Mouse (Mus musculus): Measurements from ENCODE around the gene Grwd1. TPM values are rescaled to one million over a fixed set of nuclear protein-coding genes. Genes with fewer than 3 reads are reported as not detected.

The Grwd1 gene
- total RNA-seq, 2 experiments from 2014 or later: 27.5 to 29.2 TPM

DNA sequence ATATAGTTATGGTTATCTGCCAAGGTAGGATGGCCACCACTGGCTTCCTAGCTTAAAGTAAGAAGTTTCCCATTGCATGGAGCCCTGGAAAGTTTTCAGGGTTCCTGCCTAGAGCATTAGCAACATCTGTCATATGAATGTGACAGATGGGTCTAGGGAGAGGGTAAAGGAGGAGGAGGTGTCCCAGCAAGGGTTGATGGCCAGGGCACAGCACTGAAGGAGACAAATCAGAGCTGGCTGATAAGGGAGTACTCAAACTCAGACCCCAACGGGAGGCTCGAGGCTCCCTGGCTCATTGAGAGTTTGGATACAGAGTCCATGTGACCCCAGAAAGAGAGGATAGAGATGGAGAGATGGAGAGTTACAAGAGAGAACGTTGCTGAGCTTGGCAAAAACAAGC is 19.9 kb upstream of the Grwd1 start:
- intact Hi-C loops (cut with DNase I): no loop called here
- DNase-seq (ENCODE audit: extremely low spot score in 1 of 2, low spot score in 2 of 2): no peak

DNA sequence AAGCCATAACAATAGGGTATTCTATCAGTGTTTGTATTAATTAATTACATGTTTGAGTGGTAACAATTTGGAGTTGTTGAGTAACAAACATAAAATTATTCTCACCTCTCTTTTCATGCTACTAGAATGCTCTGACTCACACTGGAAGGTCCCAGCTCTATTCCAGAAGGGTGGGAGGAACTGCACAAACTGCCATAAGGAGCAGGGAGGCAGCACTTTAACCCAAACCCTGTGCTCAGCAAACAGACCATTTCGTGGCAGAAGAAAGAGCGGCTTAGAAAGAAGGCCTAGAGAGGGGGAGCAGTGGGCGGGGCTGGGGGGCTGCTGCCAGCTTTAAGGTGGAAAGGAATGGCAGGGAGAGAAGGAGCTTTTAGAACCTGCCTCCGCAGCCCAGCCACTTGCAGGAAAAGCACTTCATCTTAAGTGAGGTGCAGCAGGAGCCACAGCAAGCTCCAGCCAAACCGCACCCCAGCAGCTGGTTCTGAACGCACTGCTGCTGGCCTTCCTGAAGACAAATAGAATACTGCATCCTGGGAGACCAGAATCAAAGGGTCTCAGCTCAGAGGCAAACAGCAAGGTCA is 17.8 kb upstream of the Grwd1 start:
- DNase-seq (ENCODE audit: extremely low spot score in 1 of 2, low spot score in 2 of 2): no peak
- intact Hi-C loops (cut with DNase I): no loop called here

DNA sequence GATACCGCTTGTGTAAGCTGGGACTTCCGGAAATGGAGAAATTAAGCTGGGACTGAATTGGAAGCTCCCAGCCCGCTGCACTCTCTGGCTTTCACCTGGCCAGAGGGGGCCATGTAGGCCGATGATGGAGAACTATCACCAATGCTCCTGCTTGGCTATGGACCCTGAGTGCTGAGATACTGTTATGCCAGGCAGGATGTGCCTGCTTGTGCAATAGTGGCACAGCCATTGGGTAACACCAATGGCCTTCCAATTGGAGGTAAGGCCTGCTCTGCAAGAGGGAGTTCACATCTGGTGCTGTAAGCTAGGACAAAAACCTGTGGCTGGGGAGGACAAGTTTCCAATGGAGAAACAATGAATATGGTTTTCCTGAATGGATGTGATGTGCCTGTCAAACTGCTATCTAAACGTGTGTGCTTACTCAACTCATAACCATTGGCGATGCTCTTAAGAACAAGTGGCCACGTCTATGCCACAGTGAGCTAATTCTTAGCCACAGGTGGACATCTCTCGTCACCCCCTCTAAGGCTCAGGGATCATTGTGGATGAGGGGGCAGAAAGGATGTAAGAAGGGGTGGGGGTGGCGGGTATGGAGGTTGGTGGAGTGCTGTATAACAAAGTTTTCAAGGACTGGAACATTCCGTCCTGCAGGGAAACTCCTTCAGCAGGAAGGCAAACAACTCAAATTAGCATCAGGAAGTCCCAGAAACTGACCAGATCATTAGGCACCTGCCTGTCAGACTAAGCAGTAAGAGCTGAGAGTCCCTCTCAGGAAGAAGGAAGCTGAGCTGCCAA is 12.4 kb upstream of the Grwd1 start:
- intact Hi-C loops (cut with DNase I): no loop called here

DNA sequence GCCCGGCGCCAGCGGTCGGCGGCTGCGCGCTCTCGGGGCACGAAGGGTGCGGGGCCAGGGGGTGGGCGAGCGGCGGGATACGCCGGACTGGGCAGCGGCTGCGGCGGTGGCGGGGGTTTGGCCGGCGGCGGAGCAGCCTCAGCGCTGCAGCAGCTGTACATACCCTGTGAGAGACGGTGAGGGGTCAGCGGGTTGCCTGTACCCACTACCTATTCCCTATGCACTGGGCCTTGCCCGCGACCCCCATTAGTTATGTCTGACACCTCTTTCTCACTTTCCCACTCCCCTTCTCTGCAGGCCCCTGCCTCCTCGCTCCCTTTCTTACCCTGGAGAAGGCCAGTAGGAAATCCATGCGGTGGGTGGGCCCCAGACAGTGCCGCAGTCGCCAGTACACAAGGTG is 3.2 kb upstream of the Grwd1 start:
- intact Hi-C loops (cut with DNase I): no loop called here
- peak in 1 of 2 experiments; percentile 44 for DNase-seq (ENCODE audit: extremely low spot score in 1 of 2, low spot score in 2 of 2)

More for the DNA sequence above, 12.4 kb upstream of the Grwd1 start:
- DNase-seq (ENCODE audit: extremely low spot score in 1 of 2, low spot score in 2 of 2): no peak

DNA sequence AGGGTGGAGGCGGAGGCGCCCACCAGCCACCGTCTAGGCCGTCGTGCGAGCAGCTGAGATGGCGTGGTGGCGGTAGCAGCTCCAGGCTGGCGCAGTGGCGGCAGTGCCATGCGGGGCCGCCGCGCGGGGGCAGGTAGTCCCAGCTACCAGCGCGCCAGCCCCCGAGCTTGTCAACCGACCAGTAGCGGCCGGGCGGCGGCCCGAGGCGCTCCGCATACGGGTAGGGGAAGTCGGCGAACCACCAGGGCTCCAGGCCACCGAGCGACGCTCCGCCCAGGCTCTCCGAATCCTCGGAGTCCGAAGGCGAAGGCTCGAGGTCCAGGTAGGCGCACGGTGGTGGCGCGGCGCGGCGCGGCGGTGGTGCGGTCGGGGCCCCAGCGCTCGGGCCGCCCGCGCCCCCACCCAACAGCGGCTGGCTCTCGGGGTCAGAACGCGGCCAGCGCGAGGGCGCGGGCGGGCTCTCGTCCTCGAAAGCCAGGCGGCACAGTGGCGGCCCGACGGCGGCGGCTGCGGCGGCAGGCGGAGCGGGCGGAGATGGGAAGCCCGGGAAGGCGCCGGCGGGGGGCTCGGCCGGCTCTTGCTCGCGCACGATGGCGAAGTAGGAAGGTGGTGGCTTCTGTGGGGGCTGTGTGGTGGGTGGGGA is 2.5 kb upstream of the Grwd1 start:
- DNase-seq (ENCODE audit: extremely low spot score in 1 of 2, low spot score in 2 of 2): peak in 1 of 2 experiments; percentile 61
- intact Hi-C loops (cut with DNase I): no loop called here

DNA sequence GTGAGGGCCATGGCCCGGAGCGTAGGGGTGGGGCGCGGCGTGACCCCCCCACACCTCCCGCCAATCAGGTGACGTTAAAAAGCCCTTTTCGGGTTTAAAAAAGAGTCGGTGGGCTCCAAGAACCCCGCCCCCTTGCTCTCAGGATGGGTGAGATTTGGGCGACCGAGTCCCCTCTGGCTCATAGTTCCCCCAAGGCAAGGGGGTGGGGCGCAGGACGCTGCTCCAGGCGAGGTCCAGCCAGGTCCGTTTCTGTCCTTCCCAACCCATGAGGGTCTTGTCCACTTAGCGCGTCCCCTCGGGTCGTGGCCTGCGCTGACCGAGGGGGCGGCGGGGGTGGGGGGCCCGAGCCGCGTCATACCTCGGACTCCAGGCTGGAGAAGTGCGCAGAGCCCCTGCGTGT is 1.7 kb upstream of the Grwd1 start:
- DNase-seq (ENCODE audit: extremely low spot score in 1 of 2, low spot score in 2 of 2): no peak
- intact Hi-C loops (cut with DNase I): no loop called here

DNA sequence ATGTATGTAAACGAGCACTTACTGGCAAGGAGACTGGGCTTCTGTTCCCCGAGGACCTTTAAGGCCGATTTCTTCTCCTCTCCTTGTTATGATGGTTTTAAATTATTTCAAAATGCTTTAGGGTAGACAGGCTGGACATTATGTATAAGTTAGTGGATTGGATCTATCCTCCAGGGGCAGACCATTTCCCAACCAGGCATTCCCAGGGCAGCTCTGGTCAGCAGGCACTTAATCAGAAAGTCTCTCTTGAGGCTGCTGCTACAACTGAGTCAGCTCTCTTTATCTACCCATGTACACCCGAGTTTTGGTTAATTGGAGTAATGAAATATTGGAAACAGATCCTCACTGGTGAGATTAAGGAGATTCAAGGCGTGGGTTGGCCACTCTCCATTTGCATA is 383 bp upstream of the Grwd1 start:
- no peak for DNase-seq (ENCODE audit: extremely low spot score in 1 of 2, low spot score in 2 of 2)
- intact Hi-C loops (cut with DNase I): no loop called here

DNA sequence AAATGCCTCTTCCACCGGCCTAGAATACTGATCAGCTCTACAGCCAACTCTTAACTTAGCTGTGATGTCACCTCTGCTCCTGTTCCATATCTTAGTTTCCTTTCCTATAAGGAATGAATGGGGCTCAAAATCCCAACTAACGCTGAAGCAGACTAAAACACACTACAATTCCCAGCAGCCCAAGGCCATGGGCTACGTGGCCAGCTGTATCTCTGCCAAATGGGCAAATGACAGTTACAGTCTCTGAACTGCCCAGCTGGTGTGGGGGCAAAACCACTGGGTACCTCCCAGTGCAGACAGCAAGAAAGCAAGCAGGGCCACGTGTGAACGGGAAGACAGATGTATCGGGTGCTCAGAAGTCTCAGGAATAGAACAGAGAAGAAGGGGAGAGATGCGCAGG is 4.1 kb downstream of the Grwd1 start:
- DNase-seq (ENCODE audit: extremely low spot score in 1 of 2, low spot score in 2 of 2): no peak

DNA sequence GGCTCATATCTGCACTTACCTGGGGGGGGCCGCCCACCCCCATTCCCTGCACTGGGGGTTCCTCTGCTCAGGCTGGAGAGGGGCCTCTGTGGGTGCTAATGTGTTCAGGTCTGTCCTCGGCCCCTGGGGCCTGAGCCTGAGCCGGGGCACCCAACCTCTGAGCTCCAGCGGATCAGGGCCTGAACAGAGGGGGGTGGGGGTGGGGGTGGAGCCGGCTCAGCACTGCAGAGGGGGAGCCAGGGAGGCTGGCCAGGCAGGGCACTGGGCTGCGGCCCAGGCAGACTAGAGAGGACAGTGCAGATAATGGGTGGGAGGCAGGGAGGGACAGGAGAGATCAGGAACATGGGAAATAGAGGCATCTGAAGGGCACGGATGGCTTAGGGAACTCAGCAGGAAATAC is 6.1 kb downstream of the Grwd1 start, which contains the start of gene Kcnj14:
Gene Kcnj14, minus strand, starts transcription at position 185 of the 400 bp plus-strand sequence.
- no peak for DNase-seq (ENCODE audit: extremely low spot score in 1 of 2, low spot score in 2 of 2)
- intact Hi-C loops (cut with DNase I): loop anchor here (5.0 kb wide), 1 partner anchor 328 kb away; no protein-coding TSS in a partner anchor

More for the DNA sequence above, 4.1 kb downstream of the Grwd1 start:
- intact Hi-C loops (cut with DNase I): no loop called here

DNA sequence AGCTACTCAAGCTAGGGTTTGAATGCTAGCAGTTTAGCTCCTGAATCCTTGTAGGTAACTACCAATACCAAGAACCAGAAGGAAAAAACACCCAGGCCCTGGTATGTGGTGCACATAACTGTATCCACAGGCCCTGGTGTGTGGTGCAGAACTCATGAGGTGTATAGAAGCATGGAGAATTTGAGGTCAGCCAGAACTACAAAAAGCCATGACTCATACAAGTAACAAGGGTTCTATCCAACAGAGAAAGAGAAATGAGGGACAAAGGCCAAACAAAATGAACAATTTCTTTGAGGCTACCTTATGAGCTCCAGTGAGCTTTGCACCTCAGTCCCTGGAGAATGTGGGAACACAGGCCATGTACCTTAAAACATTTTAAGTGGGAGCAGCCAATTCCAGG is 9.8 kb downstream of the Grwd1 start:
- intact Hi-C loops (cut with DNase I): loop anchor here (5.0 kb wide), 1 partner anchor 331 kb away; no protein-coding TSS in a partner anchor
- DNase-seq (ENCODE audit: extremely low spot score in 1 of 2, low spot score in 2 of 2): no peak

DNA sequence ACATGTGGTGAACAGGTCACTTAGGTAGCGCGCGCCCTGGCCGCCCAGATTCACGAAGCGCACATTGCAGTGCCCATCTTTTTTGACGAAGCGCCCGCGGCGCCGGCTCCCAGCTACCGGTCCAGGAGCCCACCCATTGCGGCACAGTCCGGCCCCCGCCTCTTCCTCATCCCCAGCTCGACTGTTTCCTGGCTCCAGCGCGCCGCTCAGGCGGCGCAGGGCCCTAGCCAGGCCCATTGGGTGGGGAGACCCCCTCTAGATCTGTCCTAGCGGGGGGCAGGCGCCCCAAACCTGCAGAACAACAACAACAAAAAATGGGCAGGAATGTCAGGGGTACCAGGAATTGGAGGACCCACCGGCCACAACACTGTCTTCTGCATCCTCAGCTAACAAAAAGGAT is 10.9 kb downstream of the Grwd1 start:
- intact Hi-C loops (cut with DNase I): loop anchor here (5.0 kb wide), 1 partner anchor 332 kb away; no protein-coding TSS in a partner anchor
- no peak for DNase-seq (ENCODE audit: extremely low spot score in 1 of 2, low spot score in 2 of 2)

DNA sequence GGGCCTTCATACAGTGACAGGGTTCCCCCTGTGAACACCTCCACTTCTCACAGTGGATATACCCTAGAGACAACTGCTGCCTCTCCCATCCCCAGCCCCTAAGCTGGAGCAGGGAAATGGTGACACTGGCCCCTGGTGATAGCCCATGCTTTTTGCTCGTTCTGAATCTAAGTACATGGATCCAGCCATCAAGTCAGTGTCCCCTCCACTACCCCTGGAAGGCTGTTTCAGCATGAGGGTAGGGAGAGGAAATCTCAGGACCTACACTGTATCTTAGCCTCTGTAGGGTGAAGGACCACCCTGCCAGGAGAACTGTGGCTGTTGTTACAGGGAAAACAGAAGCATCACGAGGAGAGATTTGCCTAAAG is 14.8 kb downstream of the Grwd1 start:
- intact Hi-C loops (cut with DNase I): no loop called here
- no peak for DNase-seq (ENCODE audit: extremely low spot score in 1 of 2, low spot score in 2 of 2)

DNA sequence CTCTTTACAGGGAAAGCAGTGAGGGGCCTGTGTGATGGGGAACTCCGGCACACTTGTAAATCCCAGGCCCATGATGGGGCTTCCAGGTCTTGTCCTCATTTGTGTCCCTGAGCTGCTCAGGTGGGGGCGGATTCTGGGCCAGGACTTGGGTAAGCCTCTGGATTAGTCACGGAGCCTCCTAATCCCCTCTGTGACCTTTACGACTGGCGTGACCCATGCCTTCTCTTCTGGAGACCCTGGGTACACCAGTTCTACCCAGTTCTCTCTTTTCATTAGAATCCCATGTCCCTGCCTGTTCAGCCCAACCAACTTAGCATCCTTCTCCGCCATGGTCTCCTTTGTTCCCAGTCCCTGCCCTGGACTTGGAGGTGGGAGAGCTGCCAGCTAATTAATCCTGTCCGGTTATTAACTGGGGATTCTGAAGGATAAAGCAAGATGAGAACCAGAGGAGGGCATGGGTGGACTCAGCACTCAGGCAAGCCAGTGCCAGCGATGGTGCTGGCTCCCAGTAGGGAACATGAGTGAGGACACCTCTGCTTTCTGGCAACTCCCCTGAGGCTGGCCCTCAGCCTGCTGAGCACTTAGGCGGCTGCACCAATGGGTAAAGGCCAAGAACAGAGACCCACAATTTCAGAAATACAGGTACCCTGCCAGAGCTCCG is 15.3 kb downstream of the Grwd1 start:
- intact Hi-C loops (cut with DNase I): no loop called here

DNA sequence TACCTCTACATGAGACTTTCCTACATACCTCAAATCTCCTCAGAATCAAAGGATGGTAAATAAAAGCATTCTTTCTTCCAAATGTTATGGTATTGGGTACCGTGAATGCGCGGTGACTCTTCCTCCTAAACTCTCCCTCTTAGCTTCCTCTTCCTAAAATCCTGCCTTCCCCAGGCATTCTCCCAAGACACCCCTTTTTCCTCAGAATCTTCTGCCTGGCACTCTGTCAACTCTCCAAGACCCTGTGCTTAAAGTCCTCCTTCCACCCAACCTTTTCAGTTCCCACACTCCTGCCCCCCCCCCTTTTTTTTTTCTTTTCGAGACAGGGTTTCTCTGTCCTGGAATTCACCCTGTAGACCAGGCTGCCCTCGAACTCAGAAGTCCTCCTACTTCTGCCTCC is 15.9 kb downstream of the Grwd1 start:
- peak in 1 of 2 experiments; percentile 27 for DNase-seq (ENCODE audit: extremely low spot score in 1 of 2, low spot score in 2 of 2)
- intact Hi-C loops (cut with DNase I): no loop called here

More for the DNA sequence above, 15.3 kb downstream of the Grwd1 start:
- peak in 1 of 2 experiments; percentile 33 for DNase-seq (ENCODE audit: extremely low spot score in 1 of 2, low spot score in 2 of 2)

DNA sequence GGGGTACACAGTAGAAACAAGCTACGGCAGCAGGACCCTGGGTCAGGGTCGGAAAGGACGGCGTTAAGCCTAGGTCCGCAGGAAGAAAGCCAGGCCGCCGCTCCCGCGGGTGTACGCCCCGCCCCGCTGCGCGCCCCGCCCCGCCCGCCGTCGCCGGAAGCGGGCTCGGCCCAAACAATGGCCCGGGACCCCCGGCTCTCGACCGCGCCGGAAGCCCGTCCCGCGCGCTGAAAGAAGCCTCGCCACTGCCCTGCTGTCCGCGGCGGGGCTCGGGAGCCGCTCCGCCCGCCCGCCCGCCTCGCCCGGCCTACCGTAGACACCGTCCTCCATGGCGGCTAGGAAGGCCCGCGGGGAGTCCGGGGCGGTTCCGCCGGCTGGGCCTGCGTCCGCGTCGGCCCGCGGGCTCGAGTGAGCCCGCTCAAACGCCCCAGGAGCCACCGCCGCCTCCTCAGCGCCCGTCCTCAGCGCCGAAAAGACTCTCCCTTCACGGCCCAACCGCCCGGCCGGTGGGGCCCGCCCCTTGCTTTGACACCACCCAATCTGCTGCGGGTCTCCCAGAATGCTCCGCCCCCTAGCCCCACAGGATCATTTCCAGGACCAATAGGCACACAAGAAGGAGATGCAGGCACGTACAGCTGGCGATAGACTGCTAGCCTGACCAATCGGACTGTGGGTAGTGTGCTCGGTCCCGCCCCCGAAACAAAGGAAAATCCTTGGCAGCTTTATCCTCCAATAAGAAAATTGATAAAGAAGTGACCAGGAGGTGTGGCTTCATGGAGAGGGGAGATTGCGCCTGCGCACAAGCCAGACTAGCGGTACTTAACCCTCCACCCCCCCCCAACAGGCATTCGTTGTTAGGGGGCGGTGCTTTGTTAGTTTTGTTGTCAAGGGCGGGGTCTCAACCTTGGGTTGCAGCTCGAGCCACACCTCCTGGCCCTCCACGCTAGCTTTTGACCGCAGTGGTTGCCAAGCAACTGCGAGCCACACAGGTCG is 16.7 kb downstream of the Grwd1 start, which contains the start of gene Cyth2:
Gene Cyth2, minus strand, starts transcription at position 795 of the 993 bp plus-strand sequence.
- DNase-seq (ENCODE audit: extremely low spot score in 1 of 2, low spot score in 2 of 2): peak; percentile 99 to 100
- intact Hi-C loops (cut with DNase I): no loop called here

DNA sequence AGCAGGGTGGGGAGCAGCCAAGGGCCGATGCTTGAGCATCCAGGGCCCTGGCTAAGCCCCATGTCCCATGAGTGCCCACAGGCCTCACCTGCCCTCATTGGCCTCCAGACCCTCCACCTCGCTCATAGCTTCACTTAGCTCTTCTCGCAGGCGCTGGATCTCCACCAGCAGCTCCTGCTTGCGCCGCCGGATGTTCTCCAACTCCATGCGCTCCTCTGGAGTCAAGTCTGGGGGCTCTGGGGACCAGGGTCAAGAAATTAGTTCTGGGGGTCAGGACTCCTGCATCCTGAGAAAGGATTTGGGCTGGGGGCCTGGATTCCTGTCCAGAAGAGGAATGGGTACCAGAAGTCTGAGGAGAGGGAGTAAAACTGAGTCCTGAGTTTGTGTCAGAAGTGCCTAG is 17.8 kb downstream of the Grwd1 start:
- DNase-seq (ENCODE audit: extremely low spot score in 1 of 2, low spot score in 2 of 2): no peak
- intact Hi-C loops (cut with DNase I): no loop called here

DNA sequence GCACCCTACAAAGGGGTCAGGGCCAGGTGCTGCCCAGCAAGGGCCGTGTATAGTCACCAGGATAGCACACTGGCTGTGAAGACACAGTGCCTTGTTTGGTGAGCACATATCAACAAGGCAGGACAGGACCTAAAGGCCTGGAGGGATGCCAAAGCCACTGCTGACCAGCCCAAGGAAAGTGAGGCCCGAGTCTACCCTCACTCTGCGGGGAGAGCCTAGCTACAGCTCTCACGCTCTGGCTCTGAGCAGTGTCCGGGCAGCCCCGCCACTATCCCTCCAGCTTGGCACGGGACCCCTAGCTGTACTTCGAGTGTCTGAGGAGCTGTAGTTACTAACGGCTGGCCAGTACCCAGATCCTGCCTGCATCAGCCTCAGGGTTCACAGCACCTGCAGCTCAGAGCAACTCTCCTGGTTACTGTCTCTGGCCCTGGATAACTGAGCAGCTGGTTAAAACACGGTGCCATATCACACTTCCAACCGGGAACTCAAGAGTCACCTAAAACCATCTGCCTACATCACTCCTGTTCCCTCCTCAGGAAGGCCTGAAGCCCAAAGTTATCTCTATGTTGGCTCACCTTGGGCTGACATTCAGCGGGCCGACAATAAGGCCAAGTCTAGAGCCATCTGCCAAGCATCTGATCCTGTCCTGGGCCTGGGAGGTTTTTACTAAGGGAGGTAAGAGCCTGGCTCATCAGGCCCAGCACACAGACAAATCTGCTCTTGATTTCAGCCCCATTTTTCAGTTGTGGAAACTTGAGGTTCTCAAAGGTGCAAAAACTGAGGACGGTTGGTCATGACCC is 21.3 kb downstream of the Grwd1 start:
- intact Hi-C loops (cut with DNase I): no loop called here
- DNase-seq (ENCODE audit: extremely low spot score in 1 of 2, low spot score in 2 of 2): no peak
